Mouse (Mus musculus) heart, postnatal 0 days (tissue): ENCODE results near the gene Fgfr2. TPM values are rescaled to one million over a fixed set of nuclear protein-coding genes. Genes with fewer than 3 reads are reported as not detected.

Experiments
- ATAC-seq: fragments of 200-750 bp; cut with Nextera tagmentation; 2 replicates; pipeline ENCODE4 v1.8.0; 2017; ENCODE audit warnings: low read depth, moderate number of reproducible peaks, moderate library complexity; ENCODE audit not compliant: insufficient read depth
- DNase-seq: peaks from one replicate; pipeline ENCODE4 v3.0.0-alpha.2; 2016; ENCODE audit warnings: low spot score
- H3K27ac ChIP-seq: fragments of 300-500 bp; sonication (generic); 2 replicates; pipeline ENCODE4 v1.5.1; 2014; ENCODE audit warnings: low read depth, mild to moderate bottlenecking
- H3K27me3 ChIP-seq: fragments of 300-500 bp; sonication (generic); 2 replicates; pipeline ENCODE4 v1.6.1; 2014; ENCODE audit warnings: low read length, mixed read lengths; ENCODE audit not compliant: control insufficient read depth, insufficient read depth
- H3K36me3 ChIP-seq: fragments of 300-500 bp; sonication (generic); replicated peaks from 2 replicates; pipeline ENCODE4 v1.6.1; 2014; ENCODE audit warnings: low read length, mixed read lengths; ENCODE audit not compliant: control insufficient read depth, insufficient read depth
- H3K4me1 ChIP-seq: fragments of 300-500 bp; sonication (generic); 2 replicates; pipeline ENCODE4 v1.6.1; 2014; ENCODE audit warnings: antibody characterized with exemption; ENCODE audit not compliant: control insufficient read depth, insufficient read depth
- H3K4me2 ChIP-seq: fragments of 300-500 bp; sonication (generic); 2 replicates; pipeline ENCODE4 v1.6.1; 2014; ENCODE audit warnings: low read depth, mild to moderate bottlenecking, low read length, moderate library complexity
- H3K4me3 ChIP-seq: fragments of 300-500 bp; sonication (generic); 2 replicates; pipeline ENCODE4 v1.5.1; 2014; ENCODE audit warnings: low read depth, low read length
- H3K9ac ChIP-seq: fragments of 300-500 bp; sonication (generic); replicated peaks from 2 replicates; pipeline ENCODE4 v1.6.1; 2014; ENCODE audit warnings: low read depth, low read length, mixed read lengths
- H3K9me3 ChIP-seq: fragments of 300-500 bp; sonication (generic); replicated peaks from 2 replicates; pipeline ENCODE4 v1.6.1; 2016; ENCODE audit warnings: low read length; ENCODE audit not compliant: control insufficient read depth
- CTCF ChIP-seq: IDR thresholded peaks from 2 replicates; pipeline ENCODE4 v1.5.1; 2016; ENCODE audit warnings: antibody characterized with exemption, control low read depth, low read depth
- EP300 ChIP-seq: IDR thresholded peaks from 2 replicates; pipeline ENCODE4 v1.6.1; 2016; ENCODE audit warnings: antibody characterized with exemption, low read depth
- WGBS: fragments of 180-500 bp; shearing (Covaris S2); extraction: QIAGEN DNeasy Blood & Tissue Kit; methylation state at CpG from one replicate; pipeline ENCODE4 v1.1.7; 2014; 5-methylcytosine and 5-hydroxymethylcytosine counted together
- polyA plus RNA-seq: library from polyadenylated mRNA; unstranded; fragments of >200 nt; fragmentation: Nextera tagmentation; extraction: Ambion mirVana; gene quantifications from 2 replicates; pipeline ENCODE4 v1.2.1, GENCODE M21; 2015
- total RNA-seq: library from RNA; depleted of rRNA; stranded (reverse); fragments of >200 nt; gene quantifications from 2 replicates; pipeline ENCODE4 v1.2.3, GENCODE M21; 2014; ENCODE audit warnings: low replicate concordance

Gene Fgfr2
- total and polyA plus RNA-seq, 2 experiments from 2014 or later: 3.8 to 11.5 TPM

DNA sequence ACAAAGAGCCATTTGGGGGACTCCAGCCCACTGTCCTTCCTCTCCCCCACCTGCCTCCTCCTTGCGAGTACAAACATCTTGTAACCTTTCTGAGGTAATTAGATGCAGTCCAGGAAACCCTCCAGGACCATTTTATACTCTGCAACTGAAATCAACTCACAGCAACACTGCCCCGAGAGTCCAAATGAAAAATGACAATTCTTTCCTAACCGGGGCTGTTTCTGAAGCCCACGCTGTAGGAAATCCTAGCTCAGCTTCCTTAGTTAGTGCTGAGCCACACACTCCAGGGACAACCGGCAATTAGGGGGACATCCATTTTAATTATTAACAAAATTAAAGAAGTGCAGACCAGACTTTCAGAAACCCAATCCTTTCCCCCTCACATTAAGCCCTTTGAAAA lies 2863.1 kb downstream of the Fgfr2 start:
- Histone ChIP-seq H3K27ac (no peak overlapping the region), H3K9me3 (no peaks in the 10 kb centered on the region), H3K4me2 (no peak overlapping the region), H3K4me1 (peaks cover 9% of the 10 kb centered on the region; the same call in 1 of the 2 replicates), H3K9ac (no peak overlapping the region), H3K27me3 (peaks cover 22% of the 10 kb centered on the region), H3K4me3 (no peak overlapping the region), H3K36me3 (no peaks in the 10 kb centered on the region)
- TF ChIP-seq CTCF (peak; percentile 15; the same call in 1 of the 2 replicates), EP300 (no peak)
- ATAC-seq (no peak), DNase-seq (no peak)
- 48% methylated on average over 5 of the region's 5 CpGs for WGBS

DNA sequence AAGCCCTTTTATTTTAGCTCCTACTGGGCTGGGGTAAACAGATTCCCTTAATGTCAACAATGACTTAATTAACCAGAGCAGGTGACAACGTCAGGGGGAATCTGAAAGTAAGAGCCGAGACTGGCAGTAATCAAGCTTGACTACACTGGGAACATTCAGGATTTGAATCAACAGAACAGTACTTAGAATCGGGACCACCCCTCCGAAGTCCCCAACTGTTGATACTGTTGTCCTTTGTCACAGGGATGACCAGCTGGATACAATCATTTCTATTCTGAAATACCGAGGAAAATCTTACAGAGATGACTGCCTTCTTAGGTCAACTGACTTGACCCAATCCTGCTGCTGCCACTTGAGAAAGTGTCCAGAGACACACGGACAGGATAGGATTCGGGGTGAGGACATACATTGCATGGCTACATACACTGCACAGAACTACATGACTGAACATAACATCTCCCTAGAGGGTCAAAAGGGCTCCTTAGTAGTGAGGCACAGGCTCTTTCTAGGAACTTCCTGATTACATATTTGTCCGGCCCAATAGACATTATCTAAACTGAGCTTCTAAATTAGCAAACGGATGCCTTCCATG lies 2864.3 kb downstream of the Fgfr2 start:
- no peak for ATAC-seq
- H3K4me1 ChIP-seq: no peaks in the 10 kb centered on the region

DNA sequence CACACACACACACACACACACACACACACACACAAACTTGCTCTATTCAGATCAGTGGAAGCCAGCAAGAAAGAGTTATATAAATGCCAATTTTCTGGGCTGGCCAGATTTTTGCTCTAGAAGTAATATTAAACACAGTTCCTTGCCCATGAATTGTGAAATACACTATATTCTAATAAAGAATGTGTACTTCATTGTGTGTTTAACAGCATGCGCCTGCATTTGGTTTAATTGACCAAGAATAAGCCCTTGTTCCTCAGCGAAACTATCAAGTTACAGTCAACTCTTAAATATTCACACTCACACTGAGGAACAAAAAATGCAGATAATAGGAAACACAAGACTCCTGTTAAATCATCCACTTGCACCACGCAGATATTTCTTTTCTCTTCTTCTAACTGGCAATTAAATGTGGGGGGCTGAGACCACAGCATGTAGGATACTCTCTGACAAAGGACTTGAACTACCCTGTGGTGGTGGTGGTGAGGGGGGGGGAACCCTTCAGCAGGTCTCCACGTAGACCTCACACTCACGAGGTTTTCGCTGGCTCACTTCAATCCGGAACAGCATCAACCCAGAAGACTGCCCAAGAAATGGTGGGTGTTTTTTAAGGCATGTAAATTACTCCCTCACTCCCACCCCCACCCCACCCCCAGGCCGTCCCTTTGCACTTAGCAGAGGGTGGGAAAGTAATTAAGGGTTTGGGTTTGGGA lies 2865.0 kb downstream of the Fgfr2 start:
- Histone ChIP-seq H3K27ac (no peak overlapping the region), H3K27me3 (peaks cover 7% of the 10 kb centered on the region; the same call in 1 of the 2 replicates), H3K4me1 (no peaks in the 10 kb centered on the region), H3K36me3 (no peaks in the 10 kb centered on the region), H3K4me2 (no peak overlapping the region), H3K9me3 (no peaks in the 10 kb centered on the region), H3K9ac (no peak overlapping the region), H3K4me3 (no peak overlapping the region)
- 60% methylated on average over 8 of the region's 8 CpGs for WGBS
- no peak for TF ChIP-seq CTCF
- TF ChIP-seq EP300: no peak
- ATAC-seq (no peak), DNase-seq (no peak)

More for the DNA sequence above, 2864.3 kb downstream of the Fgfr2 start:
- TF ChIP-seq EP300 (no peak), CTCF (no peak)
- H3K9ac ChIP-seq: no peak overlapping the region
- no peaks in the 10 kb centered on the region for H3K36me3 ChIP-seq
- 41% methylated on average over 9 of the region's 9 CpGs for WGBS
- H3K4me3 ChIP-seq: no peak overlapping the region
- H3K27ac ChIP-seq: no peak overlapping the region
- peaks cover 14% of the 10 kb centered on the region for H3K27me3 ChIP-seq
- H3K9me3 ChIP-seq: no peaks in the 10 kb centered on the region
- no peak overlapping the region for H3K4me2 ChIP-seq
- DNase-seq: no peak

DNA sequence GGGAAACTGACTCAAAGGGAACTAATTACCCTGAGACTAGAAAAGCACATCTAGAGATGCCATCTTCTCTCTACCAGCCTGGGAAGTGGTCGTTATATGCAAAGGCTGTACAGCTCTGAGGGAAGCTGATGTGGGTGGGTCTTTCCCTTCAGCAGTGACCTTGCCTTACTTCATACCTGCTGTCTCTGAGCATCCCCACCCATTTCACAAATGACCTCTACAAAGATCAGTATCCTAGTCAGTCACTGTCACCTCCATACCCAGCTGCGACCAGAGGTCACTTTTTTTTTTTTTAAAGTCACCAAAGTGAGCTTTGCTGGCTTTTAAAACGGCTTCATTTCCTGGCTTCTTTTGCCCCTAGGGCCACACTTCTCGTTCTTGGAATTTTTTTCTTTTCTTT lies 2869.9 kb downstream of the Fgfr2 start:
- Histone ChIP-seq H3K36me3 (no peaks in the 10 kb centered on the region), H3K4me3 (no peak overlapping the region), H3K9ac (no peak overlapping the region), H3K27me3 (no peaks in the 10 kb centered on the region), H3K9me3 (no peaks in the 10 kb centered on the region), H3K4me1 (no peaks in the 10 kb centered on the region), H3K4me2 (no peak overlapping the region), H3K27ac (no peak overlapping the region)
- 50% methylated on average over 4 of the region's 4 CpGs for WGBS
- DNase-seq: no peak
- no peak for TF ChIP-seq CTCF
- TF ChIP-seq EP300: no peak
- no peak for ATAC-seq

DNA sequence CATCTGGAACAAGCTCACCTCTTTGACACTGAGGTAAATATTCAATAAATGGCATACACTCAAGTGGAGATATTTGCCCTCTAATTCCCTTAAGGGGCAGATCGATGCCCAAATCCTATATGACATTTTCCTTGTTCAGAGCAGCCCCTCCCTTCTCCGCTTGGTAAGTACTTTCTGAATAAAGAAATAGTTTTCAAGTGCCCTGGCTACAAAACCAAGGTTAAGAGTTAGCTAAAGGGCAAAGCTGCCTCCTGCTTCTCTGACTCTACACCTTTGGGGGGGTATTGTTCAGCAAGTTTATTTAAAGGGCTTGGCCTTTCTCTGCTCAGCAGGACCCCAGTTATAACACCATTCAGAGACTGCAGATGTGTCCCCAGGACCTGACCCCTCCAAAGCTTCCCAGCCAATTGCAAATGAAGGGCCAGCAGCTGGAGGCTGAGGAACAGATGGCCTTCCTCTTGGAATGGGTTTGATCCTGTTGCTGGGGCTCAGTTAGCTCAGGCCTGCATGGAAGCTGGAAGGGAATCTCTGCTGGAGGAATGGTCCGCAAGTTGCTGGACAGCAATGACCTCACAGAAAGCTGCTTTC lies 2871.1 kb downstream of the Fgfr2 start:
- Histone ChIP-seq H3K27me3 (no peaks in the 10 kb centered on the region), H3K27ac (no peak overlapping the region), H3K36me3 (no peaks in the 10 kb centered on the region), H3K4me3 (no peak overlapping the region), H3K9me3 (no peaks in the 10 kb centered on the region), H3K4me2 (no peak overlapping the region), H3K4me1 (no peaks in the 10 kb centered on the region), H3K9ac (no peak overlapping the region)
- ATAC-seq: no peak
- 73% methylated on average over 3 of the region's 3 CpGs for WGBS
- TF ChIP-seq EP300 (no peak), CTCF (no peak)
- DNase-seq: no peak
